Comparison of ENCODE assay signal across 17 mouse cellular contexts in the genomic region with DNA sequence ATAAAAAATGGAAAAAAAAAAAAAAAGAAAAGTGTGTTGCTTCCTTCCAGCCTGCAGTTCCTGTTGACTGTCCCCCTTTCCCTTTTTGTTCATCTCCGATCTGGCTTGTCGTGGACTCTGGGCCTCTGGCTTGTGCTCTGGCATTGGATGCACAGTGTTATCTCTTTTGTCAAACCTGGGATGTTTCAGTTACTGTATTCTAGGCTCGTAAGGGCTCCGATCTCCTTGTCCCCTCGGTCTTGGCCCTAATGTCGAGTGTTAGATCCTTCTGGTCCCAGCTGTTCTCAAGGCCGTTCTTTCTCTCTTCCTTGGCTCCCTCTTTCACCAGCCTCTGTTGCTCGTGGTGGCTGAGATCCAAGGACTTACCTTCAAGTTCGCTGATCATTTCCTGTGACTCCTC.
"Had no signal": no experiment of that assay in that cellular context is flagged by ENCODE, and none has a peak within 500 bp of the region (broad histone marks: within the 10 kb centered on the region; RNA-seq: fewer than 3 reads in every experiment).

No protein-coding gene starts in this region.

- H3K4me2 ChIP-seq: neural tube, embryonic 12.5 days; neural tube, embryonic 13.5 days; neural tube, embryonic 15.5 days; stomach, embryonic 15.5 days had no signal

- H3K36me3 ChIP-seq: neural tube, embryonic 12.5 days; neural tube, embryonic 13.5 days; neural tube, embryonic 15.5 days; stomach, embryonic 15.5 days had no signal

- H3K9ac ChIP-seq: neural tube, embryonic 12.5 days; neural tube, embryonic 13.5 days; neural tube, embryonic 15.5 days; stomach, embryonic 15.5 days had no signal

- H3K27ac ChIP-seq: neural tube, embryonic 12.5 days; neural tube, embryonic 13.5 days; neural tube, embryonic 15.5 days; stomach, embryonic 15.5 days; stomach, postnatal 0 days had no signal

- H3K9me3 ChIP-seq: neural tube, embryonic 12.5 days; neural tube, embryonic 13.5 days; neural tube, embryonic 15.5 days; stomach, embryonic 15.5 days had no signal

- H3K4me1 ChIP-seq: neural tube, embryonic 12.5 days; neural tube, embryonic 13.5 days; neural tube, embryonic 15.5 days; stomach, embryonic 15.5 days had no signal

- H3K27me3 ChIP-seq: neural tube, embryonic 12.5 days; neural tube, embryonic 13.5 days; neural tube, embryonic 15.5 days; stomach, embryonic 15.5 days had no signal

- H3K4me3 ChIP-seq: neural tube, embryonic 12.5 days; neural tube, embryonic 13.5 days; neural tube, embryonic 15.5 days; stomach, embryonic 15.5 days had no signal

- DNase-seq: retina, postnatal 1 day; right cerebral cortex, adult 18-20 months; right cerebral cortex, postnatal 14 days; right cerebral cortex, postnatal 25 days; right cerebral cortex, postnatal 4 days; spleen, adult 18-20 months; thymus, adult 18-20 months; thymus, adult 2 months; thymus, postnatal 14 days; thymus, postnatal 25 days; thymus, postnatal 36 days; thymus, postnatal 4 days had no signal
